Mouse (Mus musculus) kidney, adult 2 months (tissue): ENCODE results near the gene Krtap29-1.

Source experiments
- CTCF ChIP-seq: fragments of 200-500 bp; conservative IDR thresholded peaks from 2 replicates; pipeline ENCODE4 v1.5.1; 2011; ENCODE audit warnings: low read depth, mild to moderate bottlenecking, control low read depth, low read length, moderate library complexity, mixed read lengths; ENCODE audit not compliant: insufficient read depth, insufficient read length
- POLR2A ChIP-seq: fragments of 200-500 bp; IDR thresholded peaks from one replicate; pipeline ENCODE4 v1.6.1; 2011; ENCODE audit warnings: low read depth, low read length, control low read depth

GRCm38 (mm10) chr11:100010682-100011081 lies 31.8 kb upstream of the Krtap29-1 start:
- no peak for TF ChIP-seq POLR2A
- no peak for TF ChIP-seq CTCF
